Mouse (Mus musculus) heart, embryonic 12.5 days (tissue): Measurements from ENCODE around the gene Hepacam. TPM values are rescaled to one million over a fixed set of nuclear protein-coding genes. Genes with fewer than 3 reads are reported as not detected.

Source experiments
- ATAC-seq: fragments of 200-750 bp; cut with Nextera tagmentation; 2 replicates; pipeline ENCODE4 v1.8.0; 2017; ENCODE audit warnings: moderate TSS enrichment, moderate library complexity; ENCODE audit not compliant: insufficient number of reproducible peaks, low FRiP score
- H3K27ac ChIP-seq: fragments of 300-500 bp; sonication (generic); 2 replicates; pipeline ENCODE4 v1.5.1; 2016; ENCODE audit warnings: mild to moderate bottlenecking, moderate library complexity; ENCODE audit not compliant: poor library complexity, severe bottlenecking
- H3K27me3 ChIP-seq: fragments of 300-500 bp; sonication (generic); replicated peaks from 2 replicates; pipeline ENCODE4 v1.6.1; 2016; ENCODE audit warnings: mild to moderate bottlenecking, moderate library complexity
- H3K36me3 ChIP-seq: fragments of 300-500 bp; sonication (generic); 2 replicates; pipeline ENCODE4 v1.6.1; 2016; ENCODE audit warnings: mild to moderate bottlenecking, moderate library complexity
- H3K4me1 ChIP-seq: fragments of 300-500 bp; sonication (generic); replicated peaks from 2 replicates; pipeline ENCODE4 v1.6.1; 2016; ENCODE audit warnings: mild to moderate bottlenecking
- H3K4me2 ChIP-seq: fragments of 300-500 bp; sonication (generic); 2 replicates; pipeline ENCODE4 v1.6.1; 2016; ENCODE audit warnings: mild to moderate bottlenecking, moderate library complexity
- H3K4me3 ChIP-seq: fragments of 300-500 bp; sonication (generic); 2 replicates; pipeline ENCODE4 v1.5.1; 2016; ENCODE audit warnings: mild to moderate bottlenecking
- H3K9ac ChIP-seq: fragments of 300-500 bp; sonication (generic); 2 replicates; pipeline ENCODE4 v1.6.1; 2016; ENCODE audit warnings: mild to moderate bottlenecking, moderate library complexity
- H3K9me3 ChIP-seq: fragments of 300-500 bp; sonication (generic); replicated peaks from 2 replicates; pipeline ENCODE4 v1.6.1; 2016; ENCODE audit warnings: mild to moderate bottlenecking, moderate library complexity
- WGBS: fragments of 180-500 bp; shearing (Covaris S2); methylation state at CpG from one replicate; pipeline ENCODE4 v1.1.7; 2016; 5-methylcytosine and 5-hydroxymethylcytosine counted together
- polyA plus RNA-seq: library from polyadenylated mRNA; unstranded; fragments of >200 nt; fragmentation: Nextera tagmentation; extraction: Ambion mirVana; gene quantifications from 2 replicates; pipeline ENCODE4 v1.2.1, GENCODE M21; 2016

Gene Hepacam
- 0.06 TPM in 1 of 2 replicates, not detected in the other for polyA plus RNA-seq

DNA sequence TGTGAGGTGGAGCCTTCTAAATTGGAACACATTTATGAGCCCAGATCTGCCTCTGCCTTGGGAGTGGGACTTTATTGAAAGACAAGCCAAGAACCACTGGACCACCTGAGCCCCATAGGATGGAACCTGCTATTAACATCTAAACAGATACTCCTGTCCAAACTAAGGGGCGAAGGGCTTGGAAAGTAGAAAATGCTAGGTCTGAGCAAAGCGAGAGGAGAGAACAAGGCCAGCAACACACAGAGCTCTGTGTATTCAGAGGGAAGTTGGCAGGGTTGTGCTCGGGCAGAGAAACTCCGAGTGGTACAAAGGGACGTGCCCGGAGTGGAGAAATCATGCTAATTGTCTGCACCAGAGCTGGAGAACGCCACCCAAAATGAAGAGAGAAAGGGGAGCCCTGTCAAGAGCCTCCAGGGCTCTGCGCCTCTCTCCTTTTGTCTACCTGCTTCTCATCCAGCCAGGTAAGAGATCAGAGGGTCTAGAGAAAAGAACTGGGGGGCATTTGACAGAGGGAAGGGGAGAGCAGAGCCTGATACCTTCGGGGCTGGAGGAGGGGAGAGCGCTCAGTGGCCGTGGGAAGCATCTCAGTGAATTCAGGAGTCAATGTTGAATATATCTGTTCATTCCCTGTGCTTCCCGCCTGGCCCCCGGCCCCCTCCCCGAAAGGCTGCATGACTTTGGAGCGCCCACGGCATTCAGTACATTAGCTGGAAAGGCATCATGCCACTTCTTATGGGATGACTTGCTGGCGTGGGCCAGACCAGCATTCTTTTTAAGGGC, at the start of gene Hepacam:
Gene Hepacam, plus strand, starts transcription at position 51 of the 780 bp plus-strand sequence.
- Histone ChIP-seq H3K4me2 (no peak within 1 kb of the TSS), H3K9me3 (no peaks in the 10 kb centered on the region), H3K4me3 (no peak within 1 kb of the TSS), H3K9ac (no peak within 1 kb of the TSS), H3K36me3 (no peaks in the 10 kb centered on the region), H3K27me3 (no peaks in the 10 kb centered on the region), H3K4me1 (no peaks in the 10 kb centered on the region), H3K27ac (no peak within 1 kb of the TSS)
- WGBS: 80% methylated on average over 17 of the region's 17 CpGs
- ATAC-seq: no peak

DNA sequence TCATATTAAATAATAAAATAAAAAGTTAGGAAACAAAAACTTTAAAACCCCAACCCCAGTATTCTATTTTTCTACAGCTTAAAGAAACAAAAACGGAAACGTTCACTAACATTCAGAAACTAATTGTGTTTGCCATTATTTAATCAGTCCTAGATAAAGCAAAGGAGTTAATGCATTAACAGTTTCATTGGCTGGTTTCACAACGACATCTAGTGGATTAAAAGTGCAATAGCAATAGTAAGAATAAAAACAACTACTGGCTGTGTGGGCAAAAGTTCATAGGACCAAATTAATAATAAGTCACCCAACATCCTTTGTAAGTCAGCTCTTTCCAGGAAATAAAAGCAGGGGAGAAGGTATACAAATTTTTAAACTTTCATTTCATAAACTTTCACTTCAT, 37.7 kb upstream of the Hepacam start:
- Histone ChIP-seq H3K36me3 (no peaks in the 10 kb centered on the region), H3K4me1 (no peaks in the 10 kb centered on the region), H3K4me2 (no peak overlapping the region), H3K9me3 (no peaks in the 10 kb centered on the region), H3K9ac (no peak overlapping the region), H3K27ac (no peak overlapping the region), H3K27me3 (no peaks in the 10 kb centered on the region), H3K4me3 (no peak overlapping the region)
- WGBS: 40% methylated on average over 3 of the region's 3 CpGs
- ATAC-seq: no peak

DNA sequence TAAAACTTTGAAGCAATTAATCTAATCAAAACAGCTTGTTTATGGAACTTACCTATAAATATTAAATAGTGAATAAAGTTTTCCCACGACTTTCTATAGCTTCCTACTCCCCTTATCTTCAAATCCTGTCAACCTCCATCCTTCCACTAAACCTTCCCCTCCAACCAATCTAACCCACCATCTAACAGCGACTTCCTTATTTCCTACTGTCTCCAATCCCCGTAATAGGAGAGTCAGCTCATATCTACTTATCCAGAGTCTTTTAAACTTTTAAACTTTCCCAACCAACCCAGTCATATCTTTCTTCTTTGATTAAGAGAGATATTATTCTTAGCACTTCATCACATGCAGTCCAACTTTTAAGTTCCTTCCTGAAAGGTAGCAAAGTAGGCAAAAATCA, 21.7 kb upstream of the Hepacam start:
- 0 out of 2 replicates have a peak, but pooled peaks cover 3% of the 10 kb centered on the region for H3K36me3 ChIP-seq
- no peaks in the 10 kb centered on the region for H3K27me3 ChIP-seq
- no peak overlapping the region for H3K4me2 ChIP-seq
- WGBS: 61% methylated on average over 3 of the region's 3 CpGs
- H3K27ac ChIP-seq: no peak overlapping the region
- no peak overlapping the region for H3K9ac ChIP-seq
- peaks cover 4% of the 10 kb centered on the region for H3K4me1 ChIP-seq
- H3K4me3 ChIP-seq: no peak overlapping the region
- ATAC-seq: no peak
- H3K9me3 ChIP-seq: no peaks in the 10 kb centered on the region

DNA sequence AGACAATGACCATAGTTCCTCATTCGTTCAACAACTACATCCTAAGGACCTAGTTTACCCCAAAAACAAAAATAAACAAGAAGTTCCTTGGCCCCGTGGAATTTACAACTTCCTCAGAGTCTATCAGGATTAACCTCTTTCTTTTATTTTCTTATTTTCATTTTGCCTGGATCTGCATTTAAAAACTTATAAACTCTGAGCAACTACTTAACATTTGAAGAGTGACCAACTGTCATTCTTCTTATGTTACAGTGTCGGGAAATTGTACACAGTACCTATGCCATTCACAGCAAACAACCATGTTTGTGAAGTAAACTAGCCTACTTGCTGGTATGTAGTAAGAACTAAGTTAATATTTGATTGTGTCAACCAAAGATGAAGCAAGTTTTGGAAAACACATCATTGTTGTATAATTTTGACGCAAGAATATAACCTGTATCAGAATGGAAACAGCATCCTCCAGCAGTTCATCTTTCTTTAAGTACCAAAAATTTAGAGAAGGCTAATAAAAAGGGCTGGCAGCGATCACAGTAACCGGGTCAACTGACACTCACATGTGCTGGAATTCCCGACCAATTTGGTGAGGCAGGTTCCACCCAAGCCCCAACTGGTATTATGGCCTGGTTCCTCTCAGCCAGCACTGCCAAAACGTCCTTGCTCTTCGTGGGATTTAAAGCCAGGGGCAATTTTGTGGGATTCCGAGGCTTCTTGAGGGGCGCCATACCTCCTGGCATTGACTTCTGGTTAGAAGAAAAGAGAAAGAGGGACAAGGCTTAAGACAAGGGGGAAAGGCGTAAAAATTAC, 19.8 kb upstream of the Hepacam start:
- 0 out of 2 replicates have a peak, but pooled peaks have one; percentile 5 for ATAC-seq
- peak overlapping the region; percentile 93 for H3K27ac ChIP-seq
- peaks cover 4% of the 10 kb centered on the region for H3K4me1 ChIP-seq
- H3K27me3 ChIP-seq: no peaks in the 10 kb centered on the region
- H3K36me3 ChIP-seq: no peaks in the 10 kb centered on the region
- H3K9ac ChIP-seq: peak overlapping the region; percentile 80
- peak overlapping the region; percentile 68 for H3K4me3 ChIP-seq
- peak overlapping the region; percentile 79 for H3K4me2 ChIP-seq
- no peaks in the 10 kb centered on the region for H3K9me3 ChIP-seq
- 26% methylated on average over 12 of the region's 12 CpGs for WGBS

DNA sequence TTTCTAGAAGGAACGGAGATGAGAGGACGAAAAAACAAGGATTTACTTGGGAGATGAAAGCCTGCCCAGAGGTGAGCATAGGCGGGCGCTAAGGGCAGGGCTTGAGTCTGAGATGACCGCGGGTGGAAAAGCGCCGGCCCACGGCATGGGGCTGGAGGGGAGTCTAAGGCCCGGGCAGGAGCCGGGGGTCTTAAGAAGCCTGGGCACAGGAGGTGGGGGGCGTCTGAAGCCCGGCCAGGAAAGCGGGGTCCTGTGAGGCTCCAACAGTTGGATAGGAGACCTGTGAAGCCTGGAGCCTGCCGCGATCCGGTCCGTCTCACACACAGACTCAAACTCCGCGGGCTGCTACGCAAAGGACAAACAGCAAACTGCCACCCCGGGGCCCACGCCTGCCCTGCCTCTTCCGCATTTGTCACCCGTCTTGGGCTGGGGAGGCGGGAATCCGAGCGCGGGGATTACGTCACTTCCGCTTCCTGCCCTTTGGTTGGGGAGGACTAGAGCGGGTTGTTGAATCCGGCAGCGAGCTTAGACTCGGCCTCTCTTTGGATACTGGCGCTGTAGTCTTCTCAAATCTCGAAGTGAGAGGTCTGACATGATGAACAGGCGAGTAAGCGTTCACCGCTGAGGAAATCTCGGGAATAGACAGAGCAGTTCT, 19.0 kb upstream of the Hepacam start, which contains the start of gene Ccdc15:
Gene Ccdc15, minus strand, starts transcription at position 445 of the 655 bp plus-strand sequence.
- Histone ChIP-seq H3K9ac (peak within 1 kb of the TSS; percentile 80), H3K27me3 (no peaks in the 10 kb centered on the region), H3K9me3 (no peaks in the 10 kb centered on the region), H3K4me2 (peak within 1 kb of the TSS; percentile 79), H3K4me3 (peak within 1 kb of the TSS; percentile 68), H3K4me1 (peaks cover 4% of the 10 kb centered on the region), H3K27ac (peak within 1 kb of the TSS; percentile 93), H3K36me3 (no peaks in the 10 kb centered on the region)
- under 1% methylated on average over 41 of the region's 41 CpGs for WGBS
- peak; percentile 99 for ATAC-seq

DNA sequence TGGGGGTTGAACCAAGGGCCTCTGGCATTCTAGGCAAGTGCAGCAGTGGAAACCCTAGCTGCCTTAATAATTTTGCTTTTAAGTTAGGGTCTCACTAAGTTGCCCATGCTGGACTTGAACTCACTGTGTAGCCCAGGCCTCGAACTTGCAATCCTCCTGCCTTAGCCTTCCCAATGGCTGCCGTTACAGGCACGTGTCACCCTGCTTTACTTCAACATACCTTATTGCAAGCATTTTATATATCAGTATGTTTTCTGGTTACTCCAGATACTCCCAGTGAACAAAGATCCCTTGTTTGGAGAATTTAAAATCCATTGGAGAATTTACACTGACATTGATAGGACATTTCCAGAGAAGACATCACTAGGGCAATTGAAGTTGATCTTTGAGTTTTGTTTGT, 18.1 kb upstream of the Hepacam start:
- Histone ChIP-seq H3K4me2 (peak overlapping the region; percentile 79), H3K9ac (0 out of 2 replicates have a peak overlapping the region, but pooled peaks have one; percentile 68)

DNA sequence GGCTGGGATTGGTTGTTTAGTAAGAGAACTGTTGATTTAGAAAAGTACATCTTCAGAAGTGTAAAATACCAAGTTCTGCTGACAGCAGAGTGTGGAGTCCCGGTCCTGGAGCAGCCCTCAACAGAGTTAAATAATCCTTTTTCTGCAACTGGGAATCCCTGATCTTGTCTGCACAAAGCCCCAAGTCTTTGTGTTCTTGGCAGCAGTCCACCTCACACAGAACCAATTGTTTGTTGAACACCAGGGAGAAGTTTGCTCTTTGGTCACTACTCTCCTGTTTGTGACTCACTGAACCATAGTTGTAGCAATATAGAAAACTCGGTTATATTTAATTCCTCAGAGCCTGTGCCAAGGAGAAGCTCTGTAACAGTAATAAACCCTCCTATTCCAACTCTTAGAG, 15.9 kb upstream of the Hepacam start:
- Histone ChIP-seq H3K9ac (no peak overlapping the region), H3K36me3 (no peaks in the 10 kb centered on the region), H3K4me1 (peaks cover 4% of the 10 kb centered on the region), H3K4me2 (no peak overlapping the region), H3K27me3 (no peaks in the 10 kb centered on the region), H3K27ac (no peak overlapping the region), H3K4me3 (no peak overlapping the region), H3K9me3 (no peaks in the 10 kb centered on the region)
- ATAC-seq: no peak
- 62% methylated on average over 2 of the region's 2 CpGs for WGBS

More for the DNA sequence above, 18.1 kb upstream of the Hepacam start:
- H3K27ac ChIP-seq: no peak overlapping the region
- peak overlapping the region; percentile 68 for H3K4me3 ChIP-seq
- H3K36me3 ChIP-seq: no peaks in the 10 kb centered on the region
- no peak for ATAC-seq
- 95% methylated on average over 3 of the region's 3 CpGs for WGBS
- H3K27me3 ChIP-seq: no peaks in the 10 kb centered on the region
- no peaks in the 10 kb centered on the region for H3K9me3 ChIP-seq
- H3K4me1 ChIP-seq: peaks cover 4% of the 10 kb centered on the region

DNA sequence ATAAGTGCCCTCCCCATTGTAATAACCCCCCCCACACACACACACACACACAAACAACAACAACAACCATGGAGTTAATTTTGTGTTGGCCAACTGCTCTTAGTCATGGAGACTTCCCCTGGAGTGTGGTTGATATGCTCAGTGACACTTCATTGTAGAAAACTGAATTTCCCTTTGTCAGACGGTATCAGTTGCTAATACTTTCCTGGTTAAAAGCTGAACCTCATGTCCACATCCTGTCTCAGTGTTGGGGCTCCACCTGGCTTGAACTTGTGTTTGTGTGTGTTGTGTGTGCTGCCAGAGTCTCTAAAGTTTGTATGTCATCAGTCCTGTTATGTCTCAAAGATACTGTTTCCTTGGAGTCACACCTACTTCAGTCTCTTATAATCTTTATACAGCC, 12.7 kb upstream of the Hepacam start:
- no peak overlapping the region for H3K9ac ChIP-seq
- H3K27ac ChIP-seq: no peak overlapping the region
- no peaks in the 10 kb centered on the region for H3K27me3 ChIP-seq
- H3K4me2 ChIP-seq: no peak overlapping the region
- 68% methylated on average over 1 of the region's 1 CpGs for WGBS
- H3K9me3 ChIP-seq: no peaks in the 10 kb centered on the region
- no peaks in the 10 kb centered on the region for H3K36me3 ChIP-seq
- H3K4me1 ChIP-seq: peaks cover 3% of the 10 kb centered on the region
- H3K4me3 ChIP-seq: no peak overlapping the region
- no peak for ATAC-seq

DNA sequence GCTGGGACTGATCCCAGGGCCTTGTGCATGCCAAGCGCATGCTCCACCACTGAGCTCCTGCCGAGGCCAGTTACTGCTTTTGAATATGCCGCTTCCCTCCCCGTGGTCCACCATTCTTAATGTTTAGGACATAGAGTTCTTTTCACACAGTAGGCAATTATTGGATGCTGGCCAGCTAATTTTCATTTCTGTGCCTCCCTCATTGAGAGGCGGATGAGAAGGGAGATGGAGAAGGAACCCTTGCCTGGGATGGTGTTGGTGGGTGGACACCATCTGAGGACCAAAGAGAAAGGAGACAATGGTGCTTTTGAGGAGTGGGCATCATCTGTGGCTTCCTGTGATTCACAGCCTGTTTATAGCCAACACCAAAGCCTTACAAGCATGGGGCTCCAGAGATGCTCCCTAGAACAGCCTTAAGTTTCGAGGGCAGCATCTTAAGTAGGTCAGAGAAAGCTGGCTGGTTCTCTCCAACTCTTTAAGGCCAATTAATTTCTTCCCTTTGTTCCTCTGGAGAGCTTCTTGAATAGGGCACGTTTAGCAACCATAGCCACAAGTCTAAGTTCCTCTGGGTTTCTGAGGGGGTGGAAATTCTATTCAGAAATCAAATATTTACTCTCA, 8.3 kb upstream of the Hepacam start:
- Histone ChIP-seq H3K27ac (no peak overlapping the region), H3K9me3 (no peaks in the 10 kb centered on the region), H3K27me3 (no peaks in the 10 kb centered on the region), H3K9ac (no peak overlapping the region), H3K4me2 (no peak overlapping the region), H3K36me3 (no peaks in the 10 kb centered on the region), H3K4me3 (no peak overlapping the region), H3K4me1 (peaks cover 8% of the 10 kb centered on the region)
- no peak for ATAC-seq
- 84% methylated on average over 7 of the region's 7 CpGs for WGBS

DNA sequence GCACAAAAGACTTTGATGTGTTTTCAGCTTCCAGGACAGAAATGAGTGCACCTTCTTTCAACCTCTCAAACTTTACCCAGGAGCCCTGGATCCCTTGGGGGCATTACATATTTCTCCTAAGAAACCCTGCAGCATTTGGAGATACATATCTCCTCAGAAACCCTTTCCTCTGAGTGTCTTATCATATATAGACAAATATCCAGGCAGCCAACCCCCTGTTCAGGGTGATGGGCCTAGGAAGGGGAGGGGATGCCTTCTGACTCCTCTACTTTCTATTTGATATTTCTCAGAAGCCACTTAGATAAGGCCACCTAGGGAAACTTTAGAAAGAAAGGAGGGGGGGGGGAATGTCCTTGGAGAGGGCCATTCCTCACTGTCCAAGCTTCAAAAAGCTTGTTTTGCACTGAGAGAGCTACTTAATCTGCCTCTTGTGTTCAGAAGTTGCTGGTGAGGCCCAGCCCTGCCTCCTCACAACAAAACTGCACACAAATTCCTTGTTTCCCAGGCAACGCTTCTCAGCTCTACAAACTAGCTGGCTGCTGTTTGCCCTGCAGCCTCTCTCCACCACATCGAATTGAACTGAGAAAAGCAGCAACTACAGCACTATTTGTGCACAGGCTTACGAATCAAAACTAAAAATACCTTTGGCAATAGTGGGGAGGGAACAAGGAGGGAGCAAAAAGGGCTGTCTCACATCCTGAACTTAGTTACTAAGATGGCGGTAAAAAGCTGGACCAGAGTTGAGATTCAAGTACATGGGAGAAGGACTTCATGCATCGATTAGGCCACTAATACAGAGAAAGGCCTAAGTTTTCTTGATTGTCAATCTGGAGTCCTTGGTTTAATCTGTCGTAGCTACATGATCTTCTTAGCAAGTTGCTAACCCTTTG, 7.6 kb upstream of the Hepacam start:
- 53% methylated on average over 6 of the region's 6 CpGs for WGBS
- peak overlapping the region; percentile 11; the same call in 1 of the 2 replicates for H3K4me2 ChIP-seq
- H3K4me3 ChIP-seq: no peak overlapping the region
- H3K9me3 ChIP-seq: no peaks in the 10 kb centered on the region
- ATAC-seq: no peak
- no peaks in the 10 kb centered on the region for H3K36me3 ChIP-seq
- no peak overlapping the region for H3K9ac ChIP-seq
- H3K27ac ChIP-seq: peak overlapping the region; percentile 23; the same call in 1 of the 2 replicates
- H3K4me1 ChIP-seq: peaks cover 8% of the 10 kb centered on the region
- H3K27me3 ChIP-seq: no peaks in the 10 kb centered on the region
